Mouse (Mus musculus) heart, adult 8-10 months (tissue): ENCODE measurements at regions not wholly inside any gene's neighbourhood (a gene's known extent, or its start where the extent isn't known, plus 50 kb on each side); places are given as distances from the start of the nearest gene placed in this dataset.
A peak's percentile ranks its signal among the peaks of the same experiment; 100 is the strongest.

ENCODE experiments used
- DNase-seq: peaks from one replicate; pipeline ENCODE4 v3.0.0; 2022; ENCODE audit warnings: low spot score

GRCm38 (mm10) chr10:23052480-23053378, 232.8 kb upstream of the Tcf21 start:
- no peak for DNase-seq

- no peak for DNase-seq
Observed at GRCm38 (mm10) chr10:23044466-23044865, 224.5 kb upstream of the Tcf21 start.

GRCm38 (mm10) chr10:23031491-23032126, 211.6 kb upstream of the Tcf21 start:
- no peak for DNase-seq

GRCm38 (mm10) chr10:23027961-23028360, 208.0 kb upstream of the Tcf21 start:
- DNase-seq, result no peak

GRCm38 (mm10) chr10:23017151-23017678, 197.2 kb upstream of the Tcf21 start:
- no peak for DNase-seq

GRCm38 (mm10) chr10:23015935-23016694, 196.1 kb upstream of the Tcf21 start:
- no peak for DNase-seq

- no peak for DNase-seq
Observed at GRCm38 (mm10) chr10:23010715-23011114, 190.7 kb upstream of the Tcf21 start.

GRCm38 (mm10) chr10:23010201-23010600, 190.2 kb upstream of the Tcf21 start:
- no peak for DNase-seq

GRCm38 (mm10) chr10:23004768-23005167, 184.8 kb upstream of the Tcf21 start:
- DNase-seq, result no peak

GRCm38 (mm10) chr10:23003686-23004085, 183.7 kb upstream of the Tcf21 start:
- DNase-seq, result peak; percentile 44

- DNase-seq, result no peak
Observed at GRCm38 (mm10) chr10:22998561-22998960, 178.6 kb upstream of the Tcf21 start.

GRCm38 (mm10) chr10:22997571-22997970, 177.6 kb upstream of the Tcf21 start:
- DNase-seq, result no peak

- no peak for DNase-seq
Observed at GRCm38 (mm10) chr10:22993158-22993557, 173.2 kb upstream of the Tcf21 start.

GRCm38 (mm10) chr10:22981798-22982197, 161.8 kb upstream of the Tcf21 start:
- DNase-seq, result peak; percentile 12

- no peak for DNase-seq
Observed at GRCm38 (mm10) chr10:22978442-22978841, 158.5 kb upstream of the Tcf21 start.

- no peak for DNase-seq
Observed at GRCm38 (mm10) chr10:22956956-22957355, 137.0 kb upstream of the Tcf21 start.

- DNase-seq, result no peak
Observed at GRCm38 (mm10) chr10:22953283-22953682, 133.3 kb upstream of the Tcf21 start.

- DNase-seq, result no peak
Observed at GRCm38 (mm10) chr10:22944247-22944646, 124.3 kb upstream of the Tcf21 start.

- DNase-seq, result no peak
Observed at GRCm38 (mm10) chr10:22927977-22928376, 108.0 kb upstream of the Tcf21 start.

GRCm38 (mm10) chr10:22926099-22926498, 106.1 kb upstream of the Tcf21 start:
- no peak for DNase-seq

GRCm38 (mm10) chr10:22921035-22921965, 101.3 kb upstream of the Tcf21 start:
- DNase-seq, result no peak
